Mouse (Mus musculus) megakaryocyte, adult 5-6 weeks (primary cell): ENCODE measurements at regions not wholly inside any gene's neighbourhood (a gene's known extent, or its start where the extent isn't known, plus 50 kb on each side); places are given as distances from the start of the nearest gene placed in this dataset.

ENCODE experiments used
- ATAC-seq: 2 replicates; pipeline ENCODE4 v1.8.0; 2016; ENCODE audit warnings: mild to moderate bottlenecking, inconsistent platforms; ENCODE audit not compliant: poor library complexity, severe bottlenecking

GRCm38 (mm10) chr15:9898211-9898610, 149.5 kb upstream of the Spef2 start:
- ATAC-seq: no peak

GRCm38 (mm10) chr15:9893146-9893545, 144.5 kb upstream of the Spef2 start:
- no peak for ATAC-seq

DNA sequence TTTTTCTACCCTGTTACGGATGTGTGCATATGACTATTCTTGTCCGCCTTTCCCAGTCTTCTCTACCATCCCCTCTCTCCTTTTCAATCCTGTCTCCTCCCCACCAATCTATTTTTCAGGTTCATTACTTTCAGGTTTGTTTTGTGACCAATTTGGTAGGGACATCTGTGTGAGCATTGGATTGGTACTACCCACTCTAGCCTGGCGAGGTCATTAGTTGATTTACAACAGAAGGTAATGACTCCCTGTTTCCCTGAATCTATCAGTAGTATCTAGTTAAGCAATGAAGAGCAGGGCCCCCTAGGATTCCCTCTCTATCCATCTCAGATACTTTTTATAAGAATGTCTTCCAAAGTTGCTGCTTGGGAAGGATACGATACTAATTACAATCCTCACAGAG, 143.5 kb upstream of the Spef2 start:
- ATAC-seq: no peak

DNA sequence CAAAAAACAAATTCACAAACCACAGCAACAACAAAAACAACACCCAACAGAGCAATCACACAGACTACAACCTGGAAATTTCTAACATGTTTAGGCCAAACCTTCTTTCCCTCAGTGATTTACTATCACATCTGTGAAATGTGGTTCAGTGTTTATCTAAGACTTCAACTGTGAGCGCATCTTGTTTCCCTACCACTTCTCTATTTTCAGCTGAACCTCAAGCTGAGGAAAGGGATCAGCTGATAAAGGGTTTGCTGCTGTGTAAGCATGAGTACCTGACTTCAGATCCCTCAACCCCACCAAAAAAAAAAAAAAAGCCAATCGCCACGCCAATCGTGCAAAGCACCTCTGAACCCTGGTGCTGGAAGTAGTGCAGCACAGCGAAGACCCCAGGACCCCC, 142.8 kb upstream of the Spef2 start:
- peak; percentile 59 for ATAC-seq

DNA sequence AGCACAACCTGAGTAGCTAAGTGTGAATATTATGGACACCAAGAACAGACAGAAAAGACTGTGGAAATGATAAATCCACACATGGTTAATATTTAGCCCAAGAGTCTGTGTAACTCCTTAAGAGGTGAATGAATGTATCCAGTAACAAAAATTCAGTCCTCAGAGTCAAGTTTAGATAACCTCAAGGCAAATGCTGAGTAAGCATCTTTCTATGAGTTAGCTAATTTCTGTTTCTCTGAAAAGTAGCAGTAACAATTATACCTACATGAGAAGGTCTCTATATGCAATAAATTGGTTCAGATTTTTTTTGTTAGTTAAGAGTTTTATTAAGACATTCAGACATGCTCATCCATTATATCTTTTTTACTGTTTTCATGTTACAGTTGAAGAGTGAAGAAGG, 127.1 kb upstream of the Spef2 start:
- ATAC-seq: no peak

GRCm38 (mm10) chr15:9870126-9870525, 121.5 kb upstream of the Spef2 start:
- peak; percentile 92 for ATAC-seq

- ATAC-seq: peak; percentile 94
Measured at GRCm38 (mm10) chr15:9864778-9865177, 116.1 kb upstream of the Spef2 start.

GRCm38 (mm10) chr15:9861825-9862224, 113.2 kb upstream of the Spef2 start:
- no peak for ATAC-seq

- ATAC-seq: no peak
Measured at GRCm38 (mm10) chr15:9839681-9840080, 91.0 kb upstream of the Spef2 start.

DNA sequence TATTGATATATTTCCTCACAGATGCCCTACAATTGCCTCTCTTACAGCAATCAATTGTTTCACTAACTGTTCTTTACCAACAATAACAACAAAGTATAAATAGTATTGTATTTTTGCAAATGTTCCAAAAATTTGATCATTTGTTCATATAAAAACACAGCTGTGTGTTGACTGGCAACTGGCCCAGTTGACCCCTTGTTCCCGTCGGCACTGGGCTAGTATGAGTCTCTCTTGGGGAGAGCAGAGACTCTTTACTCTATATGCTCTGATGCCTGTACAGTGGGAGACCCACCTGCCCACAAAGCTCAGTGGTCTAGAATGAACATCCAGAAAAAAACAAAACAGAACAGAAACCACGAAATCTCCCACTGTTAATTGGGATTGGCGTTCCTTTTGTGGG, 86.4 kb upstream of the Spef2 start:
- no peak for ATAC-seq

DNA sequence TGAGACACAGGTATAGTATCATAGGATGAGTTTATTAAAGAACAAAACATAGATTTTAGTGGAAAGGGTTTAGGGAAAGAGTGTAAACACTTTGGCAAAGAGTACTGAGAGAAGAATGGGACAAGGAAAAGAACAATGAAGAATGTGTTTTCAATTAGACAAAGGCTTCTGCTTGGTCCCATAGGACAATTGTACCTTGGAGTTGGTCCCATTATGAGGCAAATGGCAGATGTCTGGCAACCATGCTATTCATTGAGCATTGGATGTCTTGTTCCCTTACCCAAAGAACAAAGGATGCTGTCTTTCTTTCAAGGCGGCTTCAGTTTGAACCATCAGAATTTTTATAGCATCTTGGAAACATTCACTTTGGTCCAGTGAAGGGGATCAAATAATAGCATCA, 55.8 kb upstream of the Spef2 start:
- ATAC-seq: no peak
